ENCODE assay signal across 22 mouse cellular contexts in the genomic region with DNA sequence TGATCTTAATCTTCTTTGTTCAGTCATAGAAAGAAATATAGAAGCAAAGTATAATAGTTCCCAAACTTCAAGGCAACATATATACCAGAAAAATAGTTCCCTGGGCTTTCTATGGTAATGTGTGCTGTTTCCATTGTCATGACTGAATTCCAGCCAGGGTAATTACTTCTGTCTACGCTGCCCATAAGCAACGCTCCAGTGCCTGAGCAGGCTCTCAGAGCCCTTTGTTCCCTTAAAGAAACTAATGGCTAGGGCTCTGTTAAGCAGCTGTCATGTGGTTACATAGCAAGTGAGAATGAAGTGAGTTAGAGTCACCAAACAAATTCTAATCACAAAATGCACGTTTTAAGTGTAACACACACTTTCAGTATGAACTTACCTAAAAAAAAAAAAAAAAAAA.
DNase-seq lines count a peak whose midpoint lies in the region; ATAC-seq lines count a peak whose summit lies in the region.
"Had no signal": no experiment of that assay in that cellular context is flagged by ENCODE, and none has a peak within 500 bp of the region (broad histone marks: within the 10 kb centered on the region; RNA-seq: fewer than 3 reads in every experiment).

No protein-coding gene starts in this region.

- no peaks in the 10 kb centered on the region for H3K4me1 ChIP-seq in midbrain, embryonic 12.5 days
- H3K4me1 ChIP-seq in midbrain, embryonic 11.5 days (ENCODE audit: control insufficient read depth, insufficient read depth, low read length) = no peaks in the 10 kb centered on the region
- H3K4me1 ChIP-seq in forebrain, embryonic 14.5 days (ENCODE audit: control insufficient read depth, insufficient read depth, low read length) = no peaks in the 10 kb centered on the region
- peaks cover 10% of the 10 kb centered on the region; the same call in 1 of the 2 replicates for H3K4me1 ChIP-seq in hindbrain, embryonic 14.5 days (replicated peaks; ENCODE audit: control insufficient read depth, insufficient read depth, low read length)
- H3K4me1 ChIP-seq: embryonic facial prominence, embryonic 15.5 days; stomach, embryonic 15.5 days had no signal

- no peaks in the 10 kb centered on the region for H3K9me3 ChIP-seq in midbrain, embryonic 12.5 days
- H3K9me3 ChIP-seq in midbrain, embryonic 11.5 days (ENCODE audit: control insufficient read depth, low read length) = no peaks in the 10 kb centered on the region
- H3K9me3 ChIP-seq in forebrain, embryonic 14.5 days (replicated peaks; ENCODE audit: control insufficient read depth, low read length) = no peaks in the 10 kb centered on the region
- no peaks in the 10 kb centered on the region for H3K9me3 ChIP-seq in hindbrain, embryonic 14.5 days (ENCODE audit: control insufficient read depth, low read length)
- H3K9me3 ChIP-seq: embryonic facial prominence, embryonic 15.5 days; stomach, embryonic 15.5 days had no signal

- no peaks in the 10 kb centered on the region for H3K36me3 ChIP-seq in midbrain, embryonic 12.5 days
- H3K36me3 ChIP-seq in midbrain, embryonic 11.5 days (ENCODE audit: control insufficient read depth, insufficient read depth, low read length) = no peaks in the 10 kb centered on the region
- H3K36me3 ChIP-seq in forebrain, embryonic 14.5 days (ENCODE audit: control insufficient read depth, insufficient read depth, low read length) = no peaks in the 10 kb centered on the region
- H3K36me3 ChIP-seq in hindbrain, embryonic 14.5 days (replicated peaks; ENCODE audit: control insufficient read depth, insufficient read depth) = no peaks in the 10 kb centered on the region
- H3K36me3 ChIP-seq: embryonic facial prominence, embryonic 15.5 days; stomach, embryonic 15.5 days had no signal

- no peaks in the 10 kb centered on the region for H3K27me3 ChIP-seq in midbrain, embryonic 12.5 days
- H3K27me3 ChIP-seq in midbrain, embryonic 11.5 days (ENCODE audit: control insufficient read depth, insufficient read depth, low read length) = no peaks in the 10 kb centered on the region
- H3K27me3 ChIP-seq in forebrain, embryonic 14.5 days (replicated peaks; ENCODE audit: control insufficient read depth, insufficient read depth, low read length) = no peaks in the 10 kb centered on the region
- no peaks in the 10 kb centered on the region for H3K27me3 ChIP-seq in hindbrain, embryonic 14.5 days (ENCODE audit: control insufficient read depth, insufficient read depth, low read length)
- H3K27me3 ChIP-seq: embryonic facial prominence, embryonic 15.5 days; stomach, embryonic 15.5 days had no signal

- no peak overlapping the region for H3K27ac ChIP-seq in midbrain, embryonic 12.5 days (replicated peaks)
- no peak overlapping the region for H3K27ac ChIP-seq in midbrain, embryonic 11.5 days (ENCODE audit: low read depth, low read length)
- no peak overlapping the region for H3K27ac ChIP-seq in forebrain, embryonic 14.5 days (ENCODE audit: low read depth, low read length)
- H3K27ac ChIP-seq in hindbrain, embryonic 14.5 days = peak overlapping the region; percentile 16; the same call in 1 of the 2 replicates
- H3K27ac ChIP-seq: embryonic facial prominence, embryonic 15.5 days; stomach, embryonic 15.5 days had no signal

- no peak overlapping the region for H3K4me2 ChIP-seq in midbrain, embryonic 12.5 days (replicated peaks)
- no peak overlapping the region for H3K4me2 ChIP-seq in midbrain, embryonic 11.5 days
- no peak overlapping the region for H3K4me2 ChIP-seq in forebrain, embryonic 14.5 days (ENCODE audit: low read length)
- H3K4me2 ChIP-seq in hindbrain, embryonic 14.5 days (replicated peaks) = no peak overlapping the region
- H3K4me2 ChIP-seq: embryonic facial prominence, embryonic 15.5 days; heart, embryonic 11.5 days; stomach, embryonic 15.5 days had no signal

- H3K4me3 ChIP-seq in midbrain, embryonic 12.5 days = no peak overlapping the region
- H3K4me3 ChIP-seq in midbrain, embryonic 11.5 days (ENCODE audit: low read depth, low read length) = no peak overlapping the region
- H3K4me3 ChIP-seq in forebrain, embryonic 14.5 days (ENCODE audit: low read depth, low read length) = no peak overlapping the region
- H3K4me3 ChIP-seq in hindbrain, embryonic 14.5 days (replicated peaks; ENCODE audit: low read length) = no peak overlapping the region
- H3K4me3 ChIP-seq: embryonic facial prominence, embryonic 15.5 days; stomach, embryonic 15.5 days had no signal

- ATAC-seq in midbrain, embryonic 12.5 days (ENCODE audit: low FRiP score, low read depth) = 0 out of 2 replicates have a peak, but pooled peaks have one; percentile 41
- no peak for ATAC-seq in midbrain, embryonic 11.5 days (ENCODE audit: low FRiP score)
- peak; percentile 79 for ATAC-seq in forebrain, embryonic 14.5 days
- ATAC-seq in hindbrain, embryonic 14.5 days (ENCODE audit: low FRiP score) = 0 out of 2 replicates have a peak, but pooled peaks have one; percentile 37
- ATAC-seq in erythroid progenitor cell, adult 5-6 weeks (replicated peaks; ENCODE audit: low FRiP score, poor library complexity, severe bottlenecking) = no peak
- ATAC-seq: liver, postnatal 0 days; midbrain, embryonic 16.5 days had no signal

- H3K9ac ChIP-seq in midbrain, embryonic 12.5 days (replicated peaks) = no peak overlapping the region
- H3K9ac ChIP-seq in midbrain, embryonic 11.5 days (ENCODE audit: low read length) = no peak overlapping the region
- no peak overlapping the region for H3K9ac ChIP-seq in forebrain, embryonic 14.5 days (ENCODE audit: low read length)
- H3K9ac ChIP-seq in hindbrain, embryonic 14.5 days = no peak overlapping the region
- H3K9ac ChIP-seq: embryonic facial prominence, embryonic 15.5 days; liver, postnatal 0 days; stomach, embryonic 15.5 days had no signal

- DNase-seq in midbrain, embryonic 11.5 days (ENCODE audit: low spot score, missing footprints) = no peak
- peak; percentile 73 for DNase-seq in forebrain, embryonic 14.5 days (ENCODE audit: low spot score)
- no peak for DNase-seq in hindbrain, embryonic 14.5 days (ENCODE audit: low spot score)
- peak; percentile 71 for DNase-seq in retina, postnatal 1 day
- no peak for DNase-seq in layer of hippocampus, adult 11-12 months (ENCODE audit: low spot score)
- DNase-seq: adrenal gland, postnatal 36 days; cerebellum, adult 18-20 months; cerebellum, postnatal 36 days; heart, postnatal 10 days; kidney, adult 18-20 months; kidney, postnatal 14 days; liver; liver, postnatal 0 days; lung, postnatal 10 days; right cerebral cortex, postnatal 25 days; thymus, adult 2 months had no signal

- WGBS in midbrain, embryonic 12.5 days = 36% methylated on average over 3 of the region's 3 CpGs
- WGBS in midbrain, embryonic 11.5 days = 39% methylated on average over 3 of the region's 3 CpGs
- WGBS in forebrain, embryonic 14.5 days = 9% methylated on average over 3 of the region's 3 CpGs
- 17% methylated on average over 3 of the region's 3 CpGs for WGBS in hindbrain, embryonic 14.5 days

Comparison
In these comparisons a context has a peak if more than half of its experiments do, and no peak if none do; other contexts are left out.
1. ATAC-seq: peak in midbrain, embryonic 12.5 days (single experiment), forebrain, embryonic 14.5 days (single experiment) and hindbrain, embryonic 14.5 days (single experiment); none in midbrain, embryonic 11.5 days (single experiment) and erythroid progenitor cell, adult 5-6 weeks (single experiment).
2. DNase-seq: peak in forebrain, embryonic 14.5 days (single experiment) and retina, postnatal 1 day (single experiment); none in midbrain, embryonic 11.5 days (single experiment), hindbrain, embryonic 14.5 days (single experiment) and layer of hippocampus, adult 11-12 months (single experiment).